Mouse (Mus musculus): ENCODE measurements at regions not wholly inside any gene's neighbourhood (a gene's known extent, or its start where the extent isn't known, plus 50 kb on each side); places are given as distances from the start of the nearest gene placed in this dataset.

GRCm38 (mm10) chr1:166837299-166837698 is 155.7 kb upstream of the Fmo9 start:
- no peak overlapping the region for H3K27ac ChIP-seq (ENCODE audit: low read depth, low read length)
- no peak for TF ChIP-seq CTCF (IDR thresholded peaks at IDR 0.05)
- no peak overlapping the region for H3K4me3 ChIP-seq (ENCODE audit: low read depth, low read length)
- WGBS, result 72% methylated on average over 1 of the region's 1 CpGs
- no peaks in the 10 kb centered on the region for H3K4me1 ChIP-seq (ENCODE audit: insufficient read depth, low read length)
- no peaks in the 10 kb centered on the region for H3K36me3 ChIP-seq (ENCODE audit: insufficient read depth, low read length)
- H3K9me3 ChIP-seq (ENCODE audit: low read length), result no peaks in the 10 kb centered on the region
- DNase-seq (ENCODE audit: low spot score), result no peak
- no peak overlapping the region for H3K9ac ChIP-seq (replicated peaks; ENCODE audit: low read length, poor library complexity, severe bottlenecking)
- ATAC-seq (ENCODE audit: low FRiP score), result no peak
- no peak overlapping the region for H3K4me2 ChIP-seq (ENCODE audit: low read depth, low read length, poor library complexity, severe bottlenecking)
- H3K27me3 ChIP-seq (ENCODE audit: insufficient read depth, low read length), result no peaks in the 10 kb centered on the region

DNA sequence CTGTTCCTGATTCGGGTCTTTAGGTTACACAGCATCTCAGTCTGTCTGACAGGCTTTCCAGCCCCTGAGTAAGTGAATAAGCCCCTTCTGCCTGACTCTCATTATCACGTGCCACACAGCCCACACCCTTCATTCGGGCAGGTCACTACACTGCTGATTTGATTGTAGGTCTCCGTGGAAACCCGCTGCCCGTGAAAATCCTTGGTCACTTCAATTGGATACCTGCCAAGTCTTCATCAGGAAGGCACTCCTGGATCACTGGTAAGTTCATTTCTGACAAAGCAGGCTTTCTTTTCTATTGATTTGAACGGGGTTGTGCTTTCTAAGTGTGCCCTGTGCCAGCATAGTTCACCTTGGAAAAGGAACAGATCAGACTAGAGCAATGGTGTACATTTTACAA is 158.2 kb upstream of the Fmo9 start:
- Histone ChIP-seq H3K4me1 (ENCODE audit: insufficient read depth, low read length) (peaks cover 4% of the 10 kb centered on the region; the same call in 1 of the 2 replicates), H3K4me3 (ENCODE audit: low read depth, low read length) (no peak overlapping the region), H3K9me3 (ENCODE audit: low read length) (no peaks in the 10 kb centered on the region), H3K36me3 (ENCODE audit: insufficient read depth, low read length) (no peaks in the 10 kb centered on the region), H3K27me3 (ENCODE audit: insufficient read depth, low read length) (no peaks in the 10 kb centered on the region), H3K27ac (ENCODE audit: low read depth, low read length) (no peak overlapping the region), H3K9ac (replicated peaks; ENCODE audit: low read length, poor library complexity, severe bottlenecking) (no peak overlapping the region), H3K4me2 (ENCODE audit: low read depth, low read length, poor library complexity, severe bottlenecking) (no peak overlapping the region)
- WGBS, result 15% methylated on average over 7 of the region's 7 CpGs
- DNase-seq (ENCODE audit: low spot score) (peak; percentile 44), ATAC-seq (ENCODE audit: low FRiP score) (no peak)
- no peak for TF ChIP-seq CTCF (IDR thresholded peaks at IDR 0.05)

GRCm38 (mm10) chr1:166843397-166843877 is 157.8 kb upstream of the Fam78b start:
- H3K9me3 ChIP-seq (ENCODE audit: low read length), result no peaks in the 10 kb centered on the region
- H3K36me3 ChIP-seq (ENCODE audit: insufficient read depth, low read length), result no peaks in the 10 kb centered on the region
- H3K4me3 ChIP-seq (ENCODE audit: low read depth, low read length), result peak overlapping the region; percentile 19
- no peak for ATAC-seq (ENCODE audit: low FRiP score)
- H3K4me2 ChIP-seq (ENCODE audit: low read depth, low read length, poor library complexity, severe bottlenecking), result peak overlapping the region; percentile 54
- peak overlapping the region; percentile 50 for H3K9ac ChIP-seq (replicated peaks; ENCODE audit: low read length, poor library complexity, severe bottlenecking)
- peak; percentile 71 for DNase-seq (ENCODE audit: low spot score)
- 1% methylated on average over 11 of the region's 11 CpGs for whole genome bisulfite sequencing
- peaks cover 4% of the 10 kb centered on the region; the same call in 1 of the 2 replicates for H3K4me1 ChIP-seq (ENCODE audit: insufficient read depth, low read length)
- TF ChIP-seq CTCF (IDR thresholded peaks at IDR 0.05), result no peak
- H3K27me3 ChIP-seq (ENCODE audit: insufficient read depth, low read length), result no peaks in the 10 kb centered on the region
- 0 out of 2 replicates have a peak overlapping the region, but pooled peaks have one; percentile 26 for H3K27ac ChIP-seq (ENCODE audit: low read depth, low read length)

- H3K4me3 ChIP-seq (ENCODE audit: low read depth, low read length), result no peak overlapping the region
- no peak overlapping the region for H3K4me2 ChIP-seq (ENCODE audit: low read depth, low read length, poor library complexity, severe bottlenecking)
- no peaks in the 10 kb centered on the region for H3K27me3 ChIP-seq (ENCODE audit: insufficient read depth, low read length)
- H3K9ac ChIP-seq (replicated peaks; ENCODE audit: low read length, poor library complexity, severe bottlenecking), result no peak overlapping the region
- ATAC-seq (ENCODE audit: low FRiP score) (no peak), DNase-seq (ENCODE audit: low spot score) (no peak)
- no peaks in the 10 kb centered on the region for H3K9me3 ChIP-seq (ENCODE audit: low read length)
- H3K4me1 ChIP-seq (ENCODE audit: insufficient read depth, low read length), result peaks cover 4% of the 10 kb centered on the region; the same call in 1 of the 2 replicates
- no peak for TF ChIP-seq CTCF (IDR thresholded peaks at IDR 0.05)
- H3K27ac ChIP-seq (ENCODE audit: low read depth, low read length), result no peak overlapping the region
- WGBS, result 89% methylated on average over 5 of the region's 5 CpGs
- H3K36me3 ChIP-seq (ENCODE audit: insufficient read depth, low read length), result no peaks in the 10 kb centered on the region
Observed at GRCm38 (mm10) chr1:166846566-166846965, 154.7 kb upstream of the Fam78b start.

DNA sequence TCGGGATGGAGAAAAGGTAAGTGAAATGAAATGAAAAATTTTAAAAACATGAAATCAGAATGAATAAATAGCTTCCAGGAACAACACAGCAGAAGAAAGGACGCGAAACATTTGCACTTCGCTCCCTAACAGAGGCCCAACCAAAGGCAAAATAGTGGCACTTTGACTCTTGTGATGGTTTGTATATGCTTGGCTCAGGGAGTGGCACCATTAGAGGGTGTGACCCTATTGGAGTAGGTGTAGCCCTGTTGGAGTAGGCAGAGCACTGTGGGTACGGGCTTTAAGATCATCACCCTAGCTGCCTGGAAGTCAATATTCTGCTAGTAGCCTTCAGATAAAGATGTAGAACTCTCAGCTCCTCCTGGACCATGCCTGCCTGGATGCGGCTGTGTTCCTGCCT is 154.0 kb upstream of the Fam78b start:
- TF ChIP-seq CTCF (IDR thresholded peaks at IDR 0.05), result no peak
- Histone ChIP-seq H3K27ac (ENCODE audit: low read depth, low read length) (no peak overlapping the region), H3K9me3 (ENCODE audit: low read length) (no peaks in the 10 kb centered on the region), H3K36me3 (ENCODE audit: insufficient read depth, low read length) (no peaks in the 10 kb centered on the region), H3K9ac (replicated peaks; ENCODE audit: low read length, poor library complexity, severe bottlenecking) (no peak overlapping the region), H3K4me2 (ENCODE audit: low read depth, low read length, poor library complexity, severe bottlenecking) (no peak overlapping the region), H3K4me1 (ENCODE audit: insufficient read depth, low read length) (peaks cover 4% of the 10 kb centered on the region; the same call in 1 of the 2 replicates), H3K4me3 (ENCODE audit: low read depth, low read length) (no peak overlapping the region), H3K27me3 (ENCODE audit: insufficient read depth, low read length) (no peaks in the 10 kb centered on the region)
- WGBS, result 93% methylated on average over 6 of the region's 6 CpGs
- DNase-seq (ENCODE audit: low spot score), result no peak
- no peak for ATAC-seq (ENCODE audit: low FRiP score)

GRCm38 (mm10) chr1:166848015-166848535 is 153.1 kb upstream of the Fam78b start:
- WGBS, result 67% methylated on average over 4 of the region's 4 CpGs
- Histone ChIP-seq H3K4me1 (ENCODE audit: insufficient read depth, low read length) (peaks cover 4% of the 10 kb centered on the region; the same call in 1 of the 2 replicates), H3K4me3 (ENCODE audit: low read depth, low read length) (no peak overlapping the region), H3K27me3 (ENCODE audit: insufficient read depth, low read length) (no peaks in the 10 kb centered on the region), H3K36me3 (ENCODE audit: insufficient read depth, low read length) (no peaks in the 10 kb centered on the region), H3K4me2 (ENCODE audit: low read depth, low read length, poor library complexity, severe bottlenecking) (no peak overlapping the region), H3K27ac (ENCODE audit: low read depth, low read length) (no peak overlapping the region), H3K9me3 (ENCODE audit: low read length) (no peaks in the 10 kb centered on the region), H3K9ac (replicated peaks; ENCODE audit: low read length, poor library complexity, severe bottlenecking) (no peak overlapping the region)
- peak; percentile 54 for DNase-seq (ENCODE audit: low spot score)
- ATAC-seq (ENCODE audit: low FRiP score), result no peak
- TF ChIP-seq CTCF (IDR thresholded peaks at IDR 0.05), result no peak
